Mouse (Mus musculus) midbrain, embryonic 12.5 days (tissue): ENCODE results near the gene Neu1. TPM values are rescaled to one million over a fixed set of nuclear protein-coding genes. Genes with fewer than 3 reads are reported as not detected.
"Not testable (repeated sequence)": the region's sequence is repeated elsewhere in the genome, so short reads cannot be mapped to it uniquely, and the experiment has no call there.

ENCODE experiments used
- ATAC-seq: fragments of 200-750 bp; cut with Nextera tagmentation; 2 replicates; pipeline ENCODE4 v1.8.0; 2017; ENCODE audit warnings: low read depth, moderate TSS enrichment, moderate library complexity; ENCODE audit not compliant: low FRiP score
- H3K27ac ChIP-seq: fragments of 300-500 bp; sonication (generic); replicated peaks from 2 replicates; pipeline ENCODE4 v1.5.1; 2016; ENCODE audit warnings: mild to moderate bottlenecking
- H3K27me3 ChIP-seq: fragments of 300-500 bp; sonication (generic); 2 replicates; pipeline ENCODE4 v1.6.1; 2016; ENCODE audit warnings: mild to moderate bottlenecking
- H3K36me3 ChIP-seq: fragments of 300-500 bp; sonication (generic); 2 replicates; pipeline ENCODE4 v1.6.1; 2016
- H3K4me1 ChIP-seq: fragments of 300-500 bp; sonication (generic); 2 replicates; pipeline ENCODE4 v1.6.1; 2016
- H3K4me2 ChIP-seq: fragments of 300-500 bp; sonication (generic); replicated peaks from 2 replicates; pipeline ENCODE4 v1.6.1; 2016; ENCODE audit warnings: mild to moderate bottlenecking, moderate library complexity
- H3K4me3 ChIP-seq: fragments of 300-500 bp; sonication (generic); 2 replicates; pipeline ENCODE4 v1.5.1; 2016; ENCODE audit warnings: mild to moderate bottlenecking
- H3K9ac ChIP-seq: fragments of 300-500 bp; sonication (generic); replicated peaks from 2 replicates; pipeline ENCODE4 v1.6.1; 2016; ENCODE audit warnings: mild to moderate bottlenecking, moderate library complexity
- H3K9me3 ChIP-seq: fragments of 300-500 bp; sonication (generic); 2 replicates; pipeline ENCODE4 v1.6.1; 2016; ENCODE audit warnings: mild to moderate bottlenecking
- WGBS: fragments of 180-500 bp; shearing (Covaris S2); methylation state at CpG from one replicate; pipeline ENCODE4 v1.1.7; 2016; 5-methylcytosine and 5-hydroxymethylcytosine counted together
- polyA plus RNA-seq: library from polyadenylated mRNA; unstranded; fragments of >200 nt; fragmentation: Nextera tagmentation; extraction: Ambion mirVana; gene quantifications from 2 replicates; pipeline ENCODE4 v1.2.1, GENCODE M21; 2016

Neu1 gene
- polyA plus RNA-seq, 1 experiment from 2014 or later = 20.4 TPM

- no peak for ATAC-seq
- Histone ChIP-seq H3K9ac (no peak overlapping the region), H3K27me3 (peaks cover 3% of the 10 kb centered on the region; the same call in 1 of the 2 replicates), H3K4me1 (peaks cover 9% of the 10 kb centered on the region), H3K4me2 (no peak overlapping the region), H3K27ac (no peak overlapping the region), H3K4me3 (no peak overlapping the region), H3K9me3 (no peaks in the 10 kb centered on the region), H3K36me3 (peaks cover 8% of the 10 kb centered on the region; the same call in 1 of the 2 replicates)
- 57% methylated on average over 8 of the region's 8 CpGs for whole genome bisulfite sequencing
These were observed 3.8 kb downstream of the Neu1 start for GRCm38 (mm10) chr17:34934830-34935229.

- Histone ChIP-seq H3K9me3 (no peaks in the 10 kb centered on the region), H3K4me1 (peaks cover 5% of the 10 kb centered on the region), H3K27me3 (no peaks in the 10 kb centered on the region), H3K36me3 (peaks cover 8% of the 10 kb centered on the region; the same call in 1 of the 2 replicates), H3K27ac (no peak overlapping the region), H3K4me3 (no peak overlapping the region), H3K9ac (no peak overlapping the region), H3K4me2 (no peak overlapping the region)
- ATAC-seq = no peak
- whole genome bisulfite sequencing = 87% methylated on average over 6 of the region's 6 CpGs
These were observed 7.0 kb downstream of the Neu1 start for GRCm38 (mm10) chr17:34937960-34938505.

- H3K4me2 ChIP-seq = peak overlapping the region; percentile 46
- H3K27me3 ChIP-seq = no peaks in the 10 kb centered on the region
- peaks cover 5% of the 10 kb centered on the region for H3K4me1 ChIP-seq
- no peaks in the 10 kb centered on the region for H3K9me3 ChIP-seq
- no peaks in the 10 kb centered on the region for H3K36me3 ChIP-seq
- H3K9ac ChIP-seq = peak overlapping the region; percentile 37
- 7% methylated on average over 15 of the region's 15 CpGs for WGBS
- no peak for ATAC-seq
- peak overlapping the region; percentile 27 for H3K4me3 ChIP-seq
- 0 out of 2 replicates have a peak overlapping the region, but pooled peaks have one; percentile 35 for H3K27ac ChIP-seq
These were observed 10.4 kb downstream of the Neu1 start for GRCm38 (mm10) chr17:34941344-34942041.

- H3K27ac ChIP-seq = no peak overlapping the region
- ATAC-seq = no peak
- H3K9me3 ChIP-seq = no peaks in the 10 kb centered on the region
- no peaks in the 10 kb centered on the region for H3K36me3 ChIP-seq
- peaks cover 5% of the 10 kb centered on the region for H3K4me1 ChIP-seq
- H3K27me3 ChIP-seq = no peaks in the 10 kb centered on the region
- H3K4me3 ChIP-seq = no peak overlapping the region
- 89% methylated on average over 4 of the region's 4 CpGs for WGBS
- no peak overlapping the region for H3K4me2 ChIP-seq
- no peak overlapping the region for H3K9ac ChIP-seq
These were observed 12.2 kb downstream of the Neu1 start for GRCm38 (mm10) chr17:34943128-34943815.

GRCm38 (mm10) chr17:34944362-34944761, 13.3 kb downstream of the Neu1 start:
- Histone ChIP-seq H3K4me2 (no peak overlapping the region), H3K9me3 (no peaks in the 10 kb centered on the region), H3K9ac (no peak overlapping the region), H3K36me3 (peaks cover 1% of the 10 kb centered on the region), H3K27ac (no peak overlapping the region), H3K27me3 (no peaks in the 10 kb centered on the region), H3K4me3 (no peak overlapping the region), H3K4me1 (peaks cover 5% of the 10 kb centered on the region)
- no peak for ATAC-seq

- Histone ChIP-seq H3K4me2 (no peak overlapping the region), H3K27me3 (no peaks in the 10 kb centered on the region), H3K4me1 (peaks cover 13% of the 10 kb centered on the region), H3K9me3 (no peaks in the 10 kb centered on the region), H3K9ac (no peak overlapping the region), H3K36me3 (peaks cover 18% of the 10 kb centered on the region), H3K4me3 (no peak overlapping the region), H3K27ac (no peak overlapping the region)
- no peak for ATAC-seq
- WGBS = 89% methylated on average over 5 of the region's 5 CpGs
These were observed 15.6 kb downstream of the Neu1 start for GRCm38 (mm10) chr17:34946486-34947140.

- Histone ChIP-seq H3K4me1 (peaks cover 10% of the 10 kb centered on the region), H3K9ac (no peak overlapping the region), H3K9me3 (no peaks in the 10 kb centered on the region), H3K36me3 (peaks cover 18% of the 10 kb centered on the region), H3K27me3 (no peaks in the 10 kb centered on the region), H3K4me3 (no peak overlapping the region), H3K4me2 (no peak overlapping the region), H3K27ac (no peak overlapping the region)
- WGBS = 33% methylated on average over 8 of the region's 8 CpGs
- ATAC-seq = no peak
These were observed 16.6 kb downstream of the Neu1 start for GRCm38 (mm10) chr17:34947606-34948005.

GRCm38 (mm10) chr17:34948721-34949552, 17.9 kb downstream of the Neu1 start:
- H3K9me3 ChIP-seq, H3K4me3 ChIP-seq, H3K4me2 ChIP-seq, H3K27me3 ChIP-seq, ATAC-seq, H3K4me1 ChIP-seq, H3K27ac ChIP-seq, H3K9ac ChIP-seq: not testable (repeated sequence)
- WGBS = 62% methylated on average over 9 of the region's 9 CpGs
- peaks cover 18% of the 10 kb centered on the region for H3K36me3 ChIP-seq

GRCm38 (mm10) chr17:34949553-34949969, 18.5 kb downstream of the Neu1 start:
- Histone ChIP-seq H3K9ac (no peak overlapping the region), H3K36me3 (peaks cover 18% of the 10 kb centered on the region), H3K4me2 (0 out of 2 replicates have a peak overlapping the region, but pooled peaks have one; percentile 5), H3K4me3 (no peak overlapping the region), H3K27me3 (peaks cover 3% of the 10 kb centered on the region; the same call in 1 of the 2 replicates), H3K4me1 (peaks cover 10% of the 10 kb centered on the region), H3K27ac (peak overlapping the region; percentile 60; the same call in 1 of the 2 replicates), H3K9me3 (no peaks in the 10 kb centered on the region)
- ATAC-seq = no peak
- 20% methylated on average over 4 of the region's 4 CpGs for WGBS

- ATAC-seq = no peak
These were observed 19.7 kb downstream of the Neu1 start for GRCm38 (mm10) chr17:34950514-34951455.

More at GRCm38 (mm10) chr17:34950514-34951455, 19.7 kb downstream of the Neu1 start:
- Histone ChIP-seq H3K36me3 (peaks cover 18% of the 10 kb centered on the region), H3K27ac (peak overlapping the region; percentile 88), H3K4me3 (peak overlapping the region; percentile 80), H3K9me3 (no peaks in the 10 kb centered on the region), H3K4me2 (peak overlapping the region; percentile 70), H3K4me1 (peaks cover 10% of the 10 kb centered on the region), H3K9ac (peak overlapping the region; percentile 97), H3K27me3 (peaks cover 15% of the 10 kb centered on the region)
- WGBS = 32% methylated on average over 10 of the region's 10 CpGs
